Mouse (Mus musculus) heart, embryonic 11.5 days (tissue): ENCODE measurements around the gene Taf5l. TPM values are rescaled to one million over a fixed set of nuclear protein-coding genes. Genes with fewer than 3 reads are reported as not detected.

ENCODE experiments used
- ATAC-seq: fragments of 200-750 bp; cut with Nextera tagmentation; replicated peaks from 2 replicates; pipeline ENCODE4 v1.8.0; 2017; ENCODE audit warnings: moderate library complexity; ENCODE audit not compliant: insufficient number of reproducible peaks, low FRiP score, low TSS enrichment
- H3K27ac ChIP-seq: fragments of 300-500 bp; sonication (generic); 2 replicates; pipeline ENCODE4 v1.5.1; 2014; ENCODE audit warnings: mild to moderate bottlenecking, low read depth, low read length
- H3K27me3 ChIP-seq: fragments of 300-500 bp; sonication (generic); 2 replicates; pipeline ENCODE4 v1.6.1; 2014; ENCODE audit warnings: mild to moderate bottlenecking, low read length, mixed read lengths; ENCODE audit not compliant: control insufficient read depth, insufficient read depth
- H3K36me3 ChIP-seq: fragments of 300-500 bp; sonication (generic); 2 replicates; pipeline ENCODE4 v1.6.1; 2014; ENCODE audit warnings: mild to moderate bottlenecking, low read length, moderate library complexity, mixed read lengths; ENCODE audit not compliant: control insufficient read depth, insufficient read depth
- H3K4me1 ChIP-seq: fragments of 300-500 bp; sonication (generic); 2 replicates; pipeline ENCODE4 v1.6.1; 2014; ENCODE audit warnings: low read length; ENCODE audit not compliant: control insufficient read depth, insufficient read depth
- H3K4me2 ChIP-seq: fragments of 300-500 bp; sonication (generic); 2 replicates; pipeline ENCODE4 v1.6.1; 2014; ENCODE audit warnings: mild to moderate bottlenecking, moderate library complexity
- H3K4me3 ChIP-seq: fragments of 300-500 bp; sonication (generic); 2 replicates; pipeline ENCODE4 v1.5.1; 2014; ENCODE audit warnings: low read depth, low read length
- H3K9ac ChIP-seq: fragments of 300-500 bp; sonication (generic); 2 replicates; pipeline ENCODE4 v1.6.1; 2014; ENCODE audit warnings: mild to moderate bottlenecking, low read depth, low read length, moderate library complexity
- H3K9me3 ChIP-seq: fragments of 300-500 bp; sonication (generic); replicated peaks from 2 replicates; pipeline ENCODE4 v1.6.1; 2016; ENCODE audit warnings: low read length; ENCODE audit not compliant: control insufficient read depth
- WGBS: fragments of 180-500 bp; shearing (Covaris S2); extraction: QIAGEN DNeasy Blood & Tissue Kit; methylation state at CpG from one replicate; pipeline ENCODE4 v1.1.7; 2014; ENCODE audit not compliant: insufficient replicate concordance; 5-methylcytosine and 5-hydroxymethylcytosine counted together
- microRNA counts: library from miRNA; unstranded; fragments of <30 nt; microRNA quantifications from one replicate; lab custom pipeline; 2015
- microRNA-seq: library from miRNA; unstranded; fragments of <30 nt; microRNA quantifications from one replicate; pipeline ENCODE4, GENCODE M21; 2016; ENCODE audit warnings: borderline number of aligned reads
- polyA plus RNA-seq: library from polyadenylated mRNA; unstranded; fragments of >200 nt; fragmentation: Nextera tagmentation; extraction: Ambion mirVana; gene quantifications from 2 replicates; pipeline ENCODE4 v1.2.1, GENCODE M21; 2014

The Taf5l gene
- polyA plus RNA-seq, 1 experiment from 2014 or later: 31.2 TPM

GRCm38 (mm10) chr8:123948942-123949685, 72.1 kb downstream of the Taf5l start, which contains the start of gene Nup133:
Gene Nup133 (minus strand): TSS chr8:123949265.
- ATAC-seq: peak; percentile 82
- H3K4me1 ChIP-seq: peaks cover 9% of the 10 kb centered on the region
- no peaks in the 10 kb centered on the region for H3K9me3 ChIP-seq
- H3K27ac ChIP-seq: peak within 1 kb of the TSS; percentile 86
- no peaks in the 10 kb centered on the region for H3K27me3 ChIP-seq
- peak within 1 kb of the TSS; percentile 91 for H3K9ac ChIP-seq
- H3K36me3 ChIP-seq: peaks cover 16% of the 10 kb centered on the region
- WGBS: under 1% methylated on average over 77 of the region's 77 CpGs
- peak within 1 kb of the TSS; percentile 99 for H3K4me3 ChIP-seq
- peak within 1 kb of the TSS; percentile 98 for H3K4me2 ChIP-seq

MicroRNAs within 50 kb of the gene (microRNA counts, 519-probe panel; counts per million panel counts)
- microRNA mmu-miR-1967 (lab: Ali Mortazavi, UCI): 32.2 counts per million

Small RNAs within 50 kb of the gene (microRNA-seq; reads per million reads assigned to microRNA genes)
- not detected for gene Mir1967

Other genes starting within 250 kb of the Taf5l start
- gene Rab4a, start 215.4 kb downstream of the Taf5l start, polyA plus RNA-seq: 55.0 and 58.7 TPM in 2 replicates
- 2.5 and 4.0 TPM in 2 replicates for gene Ccsap, start 161.2 kb downstream of the Taf5l start, polyA plus RNA-seq
- 558 and 581 TPM in 2 replicates for gene Acta1, start 126.6 kb downstream of the Taf5l start, polyA plus RNA-seq
- gene Nup133, start 72.1 kb downstream of the Taf5l start, polyA plus RNA-seq: 31.5 and 32.5 TPM in 2 replicates
- gene Abcb10, start 38.3 kb downstream of the Taf5l start, polyA plus RNA-seq: 36.2 and 38.4 TPM in 2 replicates
- gene Urb2, start 111 bp upstream of the Taf5l start, polyA plus RNA-seq: 6.0 and 6.5 TPM in 2 replicates
- 63.2 and 72.3 TPM in 2 replicates for gene Galnt2, start 210.0 kb upstream of the Taf5l start, polyA plus RNA-seq